Mouse (Mus musculus): Measurements from ENCODE around the gene Sgcd. TPM values are rescaled to one million over a fixed set of nuclear protein-coding genes. Genes with fewer than 3 reads are reported as not detected.

The Sgcd gene
- polyA plus RNA-seq, 1 experiment from 2014 or later, result 3.7 TPM

DNA sequence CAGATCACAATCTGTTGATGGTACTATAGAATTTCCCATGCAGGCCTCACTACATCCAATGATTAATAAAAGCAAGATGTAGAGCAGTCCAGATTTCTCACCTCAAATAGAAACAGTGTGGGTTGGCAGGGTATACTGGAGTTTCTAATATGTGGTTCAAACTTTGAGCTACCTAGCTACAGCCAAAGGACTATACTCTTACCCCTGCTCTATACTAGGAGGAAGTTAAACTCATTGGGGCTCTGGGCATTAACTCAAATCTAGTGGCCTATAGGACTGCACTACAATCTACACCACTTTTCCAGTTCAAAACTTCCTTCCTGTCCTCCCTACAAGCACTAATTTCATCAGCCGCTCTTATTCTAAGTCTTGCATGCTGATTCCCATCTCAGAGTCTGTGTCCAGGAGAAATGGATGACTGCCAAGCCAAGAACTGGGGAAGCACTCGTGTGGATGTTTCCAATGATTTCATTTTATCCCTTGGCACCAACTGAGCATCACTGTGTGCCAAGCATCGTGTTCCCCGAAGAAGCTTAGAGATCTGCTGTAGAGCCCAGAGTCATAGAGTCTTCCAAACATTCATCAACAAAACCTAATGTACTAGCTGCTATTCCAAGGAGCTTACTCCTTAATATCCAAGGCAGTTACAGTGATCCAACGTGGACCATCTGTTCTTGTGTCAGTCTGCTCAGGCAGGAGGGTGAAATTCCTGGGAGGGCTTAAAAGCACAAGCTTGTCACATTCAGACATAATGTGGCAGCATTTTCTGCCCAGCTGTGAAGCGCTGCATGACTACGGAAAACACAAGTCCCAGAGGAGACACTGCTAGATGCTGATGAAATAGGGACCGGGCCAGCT is 283.6 kb downstream of the Sgcd start:
- Histone ChIP-seq H3K27ac (ENCODE audit: low read length) (no peak overlapping the region; the same call in 1 of the 2 replicates), H3K4me1 (replicated peaks; ENCODE audit: control insufficient read depth, insufficient read depth, low read length) (peaks cover 8% of the 10 kb centered on the region), H3K36me3 (ENCODE audit: control insufficient read depth, insufficient read depth) (no peaks in the 10 kb centered on the region), H3K9ac (replicated peaks; ENCODE audit: low read depth, low read length) (no peak overlapping the region), H3K9me3 (ENCODE audit: control insufficient read depth, low read length) (no peaks in the 10 kb centered on the region), H3K4me2 (ENCODE audit: low read length) (no peak overlapping the region), H3K4me3 (replicated peaks; ENCODE audit: low read length) (no peak overlapping the region), H3K27me3 (replicated peaks; ENCODE audit: control insufficient read depth, insufficient read depth, low read length) (no peaks in the 10 kb centered on the region)
- peak; percentile 93 for ATAC-seq
- WGBS, result 43% methylated on average over 8 of the region's 8 CpGs

DNA sequence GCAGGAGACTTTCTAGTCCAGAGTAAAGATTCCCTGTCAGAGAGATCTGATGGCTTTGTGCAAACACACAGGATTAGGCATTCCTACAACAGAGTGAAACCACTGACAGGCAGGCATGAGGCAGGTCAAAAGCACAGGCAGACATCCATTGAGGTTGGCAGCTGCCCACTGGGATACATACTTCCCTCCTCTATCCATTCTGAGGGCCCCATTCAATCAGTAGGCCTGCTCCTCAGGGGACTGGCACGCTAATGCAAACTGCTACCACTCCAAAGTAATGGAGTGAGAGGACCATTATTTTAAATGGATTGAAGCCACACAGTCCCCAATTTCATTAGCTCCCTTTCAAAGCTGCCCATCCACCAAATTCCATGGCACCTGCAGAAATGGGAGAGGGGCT is 293.2 kb downstream of the Sgcd start:
- Histone ChIP-seq H3K9me3 (ENCODE audit: control insufficient read depth, low read length) (no peaks in the 10 kb centered on the region), H3K9ac (replicated peaks; ENCODE audit: low read depth, low read length) (no peak overlapping the region), H3K4me1 (replicated peaks; ENCODE audit: control insufficient read depth, insufficient read depth, low read length) (no peaks in the 10 kb centered on the region), H3K27ac (ENCODE audit: low read length) (no peak overlapping the region), H3K36me3 (ENCODE audit: control insufficient read depth, insufficient read depth) (no peaks in the 10 kb centered on the region), H3K27me3 (replicated peaks; ENCODE audit: control insufficient read depth, insufficient read depth, low read length) (no peaks in the 10 kb centered on the region), H3K4me2 (ENCODE audit: low read length) (no peak overlapping the region), H3K4me3 (replicated peaks; ENCODE audit: low read length) (no peak overlapping the region)
- 0% methylated on average over 1 of the region's 1 CpGs for WGBS
- ATAC-seq, result no peak

GRCm38 (mm10) chr11:47658135-47658534 is 330.6 kb downstream of the Sgcd start:
- H3K4me1 ChIP-seq (replicated peaks; ENCODE audit: control insufficient read depth, insufficient read depth, low read length), result no peaks in the 10 kb centered on the region

DNA sequence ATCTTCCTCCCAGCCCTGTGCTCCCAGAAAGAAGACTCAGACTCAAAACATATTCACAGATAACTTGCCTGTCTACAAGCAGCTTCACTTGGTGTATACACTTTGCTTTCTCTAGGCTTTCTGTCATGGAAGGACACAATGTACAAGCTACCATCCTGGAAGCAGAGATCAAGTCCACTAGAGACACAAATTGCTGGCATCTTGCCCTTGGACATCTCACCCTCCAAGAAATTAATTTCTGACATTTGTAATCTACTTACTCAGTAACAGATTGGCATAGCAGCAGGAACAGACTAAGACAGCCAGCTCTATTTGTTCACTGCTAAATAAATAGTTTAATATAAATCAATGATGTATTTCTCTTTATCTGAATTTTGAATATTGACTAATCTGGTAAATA is 342.9 kb downstream of the Sgcd start:
- H3K4me3 ChIP-seq (replicated peaks; ENCODE audit: low read length), result no peak overlapping the region
- ATAC-seq, result no peak
- no peaks in the 10 kb centered on the region for H3K27me3 ChIP-seq (replicated peaks; ENCODE audit: control insufficient read depth, insufficient read depth, low read length)
- no peaks in the 10 kb centered on the region for H3K36me3 ChIP-seq (ENCODE audit: control insufficient read depth, insufficient read depth)
- no peak overlapping the region for H3K9ac ChIP-seq (replicated peaks; ENCODE audit: low read depth, low read length)
- H3K4me2 ChIP-seq (ENCODE audit: low read length), result no peak overlapping the region
- H3K27ac ChIP-seq (ENCODE audit: low read length), result no peak overlapping the region
- no peaks in the 10 kb centered on the region for H3K9me3 ChIP-seq (ENCODE audit: control insufficient read depth, low read length)
- no peaks in the 10 kb centered on the region for H3K4me1 ChIP-seq (replicated peaks; ENCODE audit: control insufficient read depth, insufficient read depth, low read length)

More at GRCm38 (mm10) chr11:47658135-47658534, 330.6 kb downstream of the Sgcd start:
- H3K27ac ChIP-seq (ENCODE audit: low read length), result no peak overlapping the region
- no peaks in the 10 kb centered on the region for H3K9me3 ChIP-seq (ENCODE audit: control insufficient read depth, low read length)
- ATAC-seq, result no peak
- H3K27me3 ChIP-seq (replicated peaks; ENCODE audit: control insufficient read depth, insufficient read depth, low read length), result no peaks in the 10 kb centered on the region
- H3K4me3 ChIP-seq (replicated peaks; ENCODE audit: low read length), result no peak overlapping the region
- no peak overlapping the region for H3K9ac ChIP-seq (replicated peaks; ENCODE audit: low read depth, low read length)
- no peaks in the 10 kb centered on the region for H3K36me3 ChIP-seq (ENCODE audit: control insufficient read depth, insufficient read depth)
- no peak overlapping the region for H3K4me2 ChIP-seq (ENCODE audit: low read length)
- 2% methylated on average over 1 of the region's 1 CpGs for WGBS

- Histone ChIP-seq H3K4me2 (ENCODE audit: low read length) (no peak overlapping the region), H3K4me1 (replicated peaks; ENCODE audit: control insufficient read depth, insufficient read depth, low read length) (no peaks in the 10 kb centered on the region), H3K27me3 (replicated peaks; ENCODE audit: control insufficient read depth, insufficient read depth, low read length) (no peaks in the 10 kb centered on the region), H3K27ac (ENCODE audit: low read length) (no peak overlapping the region), H3K9ac (replicated peaks; ENCODE audit: low read depth, low read length) (no peak overlapping the region), H3K9me3 (ENCODE audit: control insufficient read depth, low read length) (no peaks in the 10 kb centered on the region), H3K4me3 (replicated peaks; ENCODE audit: low read length) (no peak overlapping the region), H3K36me3 (ENCODE audit: control insufficient read depth, insufficient read depth) (no peaks in the 10 kb centered on the region)
- WGBS, result 1% methylated on average over 2 of the region's 2 CpGs
- ATAC-seq, result no peak; the same call in none of the 2 replicates
These were observed 347.1 kb downstream of the Sgcd start for GRCm38 (mm10) chr11:47641567-47642259.

- ATAC-seq, result no peak
- 18% methylated on average over 1 of the region's 1 CpGs for WGBS
- Histone ChIP-seq H3K27me3 (replicated peaks; ENCODE audit: control insufficient read depth, insufficient read depth, low read length) (no peaks in the 10 kb centered on the region), H3K9me3 (ENCODE audit: control insufficient read depth, low read length) (no peaks in the 10 kb centered on the region), H3K9ac (replicated peaks; ENCODE audit: low read depth, low read length) (no peak overlapping the region), H3K27ac (ENCODE audit: low read length) (no peak overlapping the region), H3K36me3 (ENCODE audit: control insufficient read depth, insufficient read depth) (no peaks in the 10 kb centered on the region), H3K4me2 (ENCODE audit: low read length) (no peak overlapping the region), H3K4me3 (replicated peaks; ENCODE audit: low read length) (no peak overlapping the region), H3K4me1 (replicated peaks; ENCODE audit: control insufficient read depth, insufficient read depth, low read length) (no peaks in the 10 kb centered on the region)
These were observed 348.2 kb downstream of the Sgcd start for GRCm38 (mm10) chr11:47640556-47640955.

DNA sequence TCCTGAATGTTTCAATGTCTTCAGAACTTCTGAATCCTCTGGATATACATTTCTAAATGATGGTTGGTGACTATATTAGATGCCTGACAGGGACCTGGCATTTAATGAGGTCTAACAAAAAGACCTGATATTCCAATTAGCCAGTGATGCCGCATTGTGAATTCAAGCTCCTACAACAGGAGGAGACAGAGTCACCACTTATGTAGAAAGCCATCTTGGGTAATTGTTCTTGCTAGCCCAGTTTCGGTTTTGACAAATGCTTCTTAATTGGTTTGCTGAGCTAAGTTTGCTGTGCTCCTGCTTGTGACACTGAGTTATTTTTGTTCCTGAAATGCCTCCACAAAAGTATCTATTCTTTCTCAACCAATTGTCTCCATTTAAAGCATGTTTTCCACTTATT is 358.6 kb downstream of the Sgcd start:
- Histone ChIP-seq H3K4me1 (replicated peaks; ENCODE audit: control insufficient read depth, insufficient read depth, low read length) (peaks cover 4% of the 10 kb centered on the region; the same call in 1 of the 2 replicates), H3K27ac (ENCODE audit: low read length) (no peak overlapping the region), H3K9me3 (ENCODE audit: control insufficient read depth, low read length) (no peaks in the 10 kb centered on the region), H3K27me3 (replicated peaks; ENCODE audit: control insufficient read depth, insufficient read depth, low read length) (no peaks in the 10 kb centered on the region), H3K9ac (replicated peaks; ENCODE audit: low read depth, low read length) (no peak overlapping the region), H3K4me2 (ENCODE audit: low read length) (no peak overlapping the region), H3K4me3 (replicated peaks; ENCODE audit: low read length) (no peak overlapping the region), H3K36me3 (ENCODE audit: control insufficient read depth, insufficient read depth) (no peaks in the 10 kb centered on the region)
- no peak for ATAC-seq
- 62% methylated on average over 2 of the region's 2 CpGs for whole genome bisulfite sequencing

GRCm38 (mm10) chr11:47609892-47610291 is 378.9 kb downstream of the Sgcd start:
- Histone ChIP-seq H3K9me3 (ENCODE audit: control insufficient read depth, low read length) (no peaks in the 10 kb centered on the region), H3K4me2 (ENCODE audit: low read length) (no peak overlapping the region), H3K9ac (replicated peaks; ENCODE audit: low read depth, low read length) (no peak overlapping the region), H3K27ac (ENCODE audit: low read length) (no peak overlapping the region), H3K4me1 (replicated peaks; ENCODE audit: control insufficient read depth, insufficient read depth, low read length) (no peaks in the 10 kb centered on the region), H3K36me3 (ENCODE audit: control insufficient read depth, insufficient read depth) (no peaks in the 10 kb centered on the region), H3K27me3 (replicated peaks; ENCODE audit: control insufficient read depth, insufficient read depth, low read length) (no peaks in the 10 kb centered on the region), H3K4me3 (replicated peaks; ENCODE audit: low read length) (no peak overlapping the region)
- WGBS, result 82% methylated on average over 4 of the region's 4 CpGs
- ATAC-seq, result no peak

GRCm38 (mm10) chr11:47574635-47575034 is 414.1 kb downstream of the Sgcd start:
- WGBS, result 50% methylated on average over 4 of the region's 4 CpGs
- Histone ChIP-seq H3K36me3 (ENCODE audit: control insufficient read depth, insufficient read depth) (no peaks in the 10 kb centered on the region), H3K4me3 (replicated peaks; ENCODE audit: low read length) (no peak overlapping the region), H3K9ac (replicated peaks; ENCODE audit: low read depth, low read length) (no peak overlapping the region), H3K9me3 (ENCODE audit: control insufficient read depth, low read length) (no peaks in the 10 kb centered on the region), H3K4me1 (replicated peaks; ENCODE audit: control insufficient read depth, insufficient read depth, low read length) (no peaks in the 10 kb centered on the region), H3K4me2 (ENCODE audit: low read length) (no peak overlapping the region), H3K27me3 (replicated peaks; ENCODE audit: control insufficient read depth, insufficient read depth, low read length) (no peaks in the 10 kb centered on the region), H3K27ac (ENCODE audit: low read length) (no peak overlapping the region)
- ATAC-seq, result no peak

Measured in forebrain, embryonic 16.5 days (tissue).